Mouse (Mus musculus): ENCODE measurements around the gene Sirt2. TPM values are rescaled to one million over a fixed set of nuclear protein-coding genes. Genes with fewer than 3 reads are reported as not detected.

Sirt2 gene
- total RNA-seq, 4 experiments from 2014 or later: 129 to 157 (median 142) TPM

DNA sequence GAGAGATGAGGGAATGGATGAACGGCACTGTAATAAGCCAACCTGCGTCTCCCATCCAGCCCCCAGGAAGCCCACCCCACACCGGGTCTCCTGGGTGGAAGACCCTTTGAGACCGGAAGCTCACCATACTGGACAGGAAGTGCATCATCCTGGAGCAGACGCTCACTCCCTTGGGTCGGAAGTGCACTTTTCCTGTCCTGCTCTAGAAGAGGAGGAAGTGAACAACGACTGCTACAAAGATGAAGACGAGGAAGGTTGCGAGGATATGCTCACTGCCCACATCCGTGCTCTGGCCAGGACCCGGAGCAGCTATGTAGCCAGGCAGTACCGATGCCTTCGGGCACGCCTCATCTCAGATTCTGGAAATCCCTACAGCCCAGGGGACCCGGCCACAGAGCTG lies 29.3 kb downstream of the Sirt2 start:
- no peak for DNase-seq (ENCODE audit: low spot score in 2 of 2)

DNA sequence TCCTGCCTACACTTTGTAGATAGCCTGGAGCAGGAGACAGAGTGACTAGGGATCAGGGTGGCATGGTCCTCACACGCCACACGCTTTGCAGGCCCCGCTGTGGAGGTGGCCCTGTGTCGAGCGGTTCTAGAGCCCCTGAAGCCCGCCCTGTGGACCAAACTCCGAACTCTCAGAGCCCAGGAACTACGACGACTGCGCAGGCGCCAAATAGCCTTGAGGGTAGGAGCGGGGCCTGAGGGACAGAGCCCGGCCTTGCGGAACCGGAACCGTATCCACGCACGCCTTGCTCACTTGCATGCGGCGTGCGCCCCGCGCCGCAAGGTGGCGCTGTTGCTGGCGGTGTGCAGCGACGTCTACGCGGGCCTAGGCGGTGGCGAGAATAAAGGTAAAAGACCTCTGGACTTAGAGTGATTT lies 30.0 kb downstream of the Sirt2 start:
- DNase-seq (ENCODE audit: low spot score in 2 of 2): peak in 1 of 2 experiments; percentile 76

DNA sequence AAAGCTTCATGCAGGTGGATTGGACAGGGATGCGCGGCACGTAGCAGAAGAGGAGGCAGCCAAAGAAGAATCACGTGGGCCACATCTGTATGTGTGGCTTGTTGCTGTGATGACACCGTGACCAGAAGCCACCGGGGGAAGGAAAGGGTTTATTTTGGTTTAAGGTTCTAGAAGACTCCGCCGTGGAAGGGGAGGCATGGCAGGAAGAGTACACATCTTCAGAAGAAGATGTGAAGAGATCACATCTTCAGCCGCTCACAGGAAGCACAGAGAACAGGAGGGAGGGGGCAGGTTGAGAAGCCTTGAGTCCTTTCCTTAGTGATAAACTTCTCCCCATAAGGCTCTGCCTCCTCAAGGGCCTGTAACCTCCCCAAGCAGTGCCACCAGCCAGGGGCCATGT lies 33.5 kb downstream of the Sirt2 start:
- DNase-seq (ENCODE audit: low spot score in 2 of 2): no peak

DNA sequence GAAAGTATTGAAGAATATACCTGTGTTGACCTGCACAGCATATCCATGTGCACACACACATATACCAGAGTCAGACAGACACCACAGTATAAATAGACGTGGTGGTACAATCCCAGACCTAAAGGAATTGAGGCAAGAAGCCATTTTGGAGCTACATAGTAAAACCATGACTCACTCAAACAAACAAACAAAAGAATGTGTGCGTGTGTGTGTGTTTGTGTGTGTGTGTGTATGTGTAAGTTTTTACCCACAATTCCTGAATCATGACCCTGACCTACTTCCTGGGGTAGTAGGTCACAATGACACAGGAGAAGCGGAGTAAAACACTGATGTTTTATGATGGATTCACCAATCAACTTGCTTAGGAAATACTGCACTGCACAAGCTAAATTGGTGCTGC lies 34.9 kb downstream of the Sirt2 start:
- no peak for DNase-seq (ENCODE audit: low spot score in 2 of 2)

DNA sequence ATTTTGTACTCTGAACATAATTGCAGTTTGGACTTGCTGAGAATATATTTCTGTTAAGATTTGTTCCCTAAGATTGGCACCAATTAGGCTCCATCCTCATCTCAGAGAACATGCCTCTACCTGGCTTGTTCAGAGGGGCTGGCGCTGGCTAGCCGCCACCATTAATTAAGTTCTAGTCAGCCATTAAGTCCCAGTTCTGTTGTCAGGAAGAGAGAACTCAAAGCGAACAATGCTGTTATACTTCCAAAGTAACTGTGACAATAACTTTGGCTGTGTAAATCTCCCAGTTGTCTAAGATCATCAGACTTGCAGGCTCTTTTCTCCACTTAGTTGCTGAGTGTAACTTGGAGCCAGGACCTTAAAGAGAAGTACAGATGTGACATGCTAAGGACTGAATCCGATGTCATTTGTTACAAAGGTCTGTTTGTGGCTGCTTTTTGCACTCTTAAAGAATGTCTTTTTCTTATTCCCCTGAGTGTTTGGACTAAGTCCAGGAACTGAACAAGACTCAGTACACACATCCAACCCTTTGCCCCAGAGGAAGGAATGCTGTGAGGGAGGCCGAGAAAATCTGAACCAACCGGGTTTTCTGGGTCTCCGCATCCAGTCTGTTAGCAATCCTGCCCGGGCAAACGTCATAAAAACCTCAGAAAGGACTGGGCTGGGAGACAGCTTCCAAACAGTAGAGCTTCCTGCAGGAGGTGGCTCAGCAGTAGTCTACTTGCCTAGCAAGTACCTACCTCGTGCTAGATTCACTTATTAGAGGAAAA lies 35.6 kb downstream of the Sirt2 start:
- DNase-seq (ENCODE audit: low spot score in 2 of 2): no peak

DNA sequence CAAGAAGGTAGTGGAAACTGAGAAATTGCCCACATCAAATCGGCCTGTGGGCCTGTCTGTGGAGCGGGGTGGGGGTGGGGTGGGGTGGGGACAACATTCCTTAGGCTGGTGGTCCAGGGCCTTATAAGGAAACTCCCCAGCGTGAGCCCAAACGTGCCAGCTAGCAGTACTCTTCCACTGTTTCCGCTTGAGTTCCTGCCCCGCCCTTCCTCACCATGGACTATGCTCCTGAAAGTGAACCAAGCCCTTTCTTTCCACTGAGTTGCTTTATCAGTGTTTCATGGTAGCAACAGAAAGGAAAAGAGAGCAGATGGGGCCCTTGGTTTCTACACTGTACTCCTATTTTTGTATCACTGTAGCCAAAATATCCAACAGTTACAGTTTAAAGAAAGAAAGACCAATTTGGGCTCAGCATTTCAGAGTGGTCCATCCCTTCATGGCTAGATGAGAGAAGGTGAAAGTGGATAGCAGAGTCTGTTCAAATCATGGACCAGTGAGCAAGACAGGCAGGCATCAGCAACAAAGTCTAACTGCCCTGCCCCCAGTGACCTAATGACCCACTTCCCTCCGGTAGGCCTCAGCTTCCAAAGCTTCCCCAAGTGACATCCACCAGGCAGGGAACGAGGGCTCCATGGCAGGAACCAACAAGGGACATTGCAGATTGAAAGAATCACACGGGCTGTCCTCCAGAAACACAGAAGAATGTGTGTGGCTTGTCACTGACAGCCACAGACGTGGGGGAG lies 36.5 kb downstream of the Sirt2 start:
- no peak for DNase-seq (ENCODE audit: low spot score in 2 of 2)

DNA sequence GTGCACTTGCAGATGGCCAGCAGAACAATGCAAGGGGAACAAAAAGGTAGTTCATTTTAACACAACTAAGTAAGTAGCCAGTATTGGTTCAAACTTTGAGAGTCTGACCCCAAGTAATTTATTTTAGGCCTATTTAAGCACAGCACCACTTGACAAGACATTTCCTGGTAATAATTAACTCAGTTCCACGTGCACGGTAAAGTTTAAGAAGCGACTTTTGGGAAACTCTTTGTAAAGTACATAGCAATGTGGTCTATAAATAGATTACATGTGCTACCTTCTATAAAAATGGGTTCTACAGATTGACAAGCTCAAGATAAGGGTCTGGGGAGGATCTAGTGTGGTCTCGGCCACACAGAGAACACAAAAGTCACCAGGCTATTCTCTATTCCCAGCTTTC lies 37.2 kb downstream of the Sirt2 start:
- no peak for DNase-seq (ENCODE audit: low spot score in 2 of 2)

DNA sequence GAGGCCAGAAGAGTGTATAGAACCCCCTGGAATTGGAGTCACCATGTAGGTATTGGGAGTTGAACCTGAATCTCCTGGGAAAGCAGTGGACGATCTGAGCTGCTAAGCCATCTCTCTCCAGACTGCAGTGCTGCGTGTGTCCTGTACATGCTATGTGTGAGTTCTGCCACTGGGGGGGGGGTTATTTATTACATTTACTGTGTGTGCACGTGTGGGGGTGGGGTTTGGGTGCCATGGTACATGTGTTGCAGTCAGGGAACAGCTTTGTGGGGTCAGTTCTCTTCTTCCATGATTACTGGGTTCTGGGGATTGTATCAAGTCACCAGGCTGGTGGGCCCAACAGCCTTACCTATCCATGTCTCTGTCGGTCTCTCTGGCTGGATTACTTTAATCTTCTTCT lies 40.3 kb downstream of the Sirt2 start:
- DNase-seq (ENCODE audit: low spot score in 2 of 2): no peak

DNA sequence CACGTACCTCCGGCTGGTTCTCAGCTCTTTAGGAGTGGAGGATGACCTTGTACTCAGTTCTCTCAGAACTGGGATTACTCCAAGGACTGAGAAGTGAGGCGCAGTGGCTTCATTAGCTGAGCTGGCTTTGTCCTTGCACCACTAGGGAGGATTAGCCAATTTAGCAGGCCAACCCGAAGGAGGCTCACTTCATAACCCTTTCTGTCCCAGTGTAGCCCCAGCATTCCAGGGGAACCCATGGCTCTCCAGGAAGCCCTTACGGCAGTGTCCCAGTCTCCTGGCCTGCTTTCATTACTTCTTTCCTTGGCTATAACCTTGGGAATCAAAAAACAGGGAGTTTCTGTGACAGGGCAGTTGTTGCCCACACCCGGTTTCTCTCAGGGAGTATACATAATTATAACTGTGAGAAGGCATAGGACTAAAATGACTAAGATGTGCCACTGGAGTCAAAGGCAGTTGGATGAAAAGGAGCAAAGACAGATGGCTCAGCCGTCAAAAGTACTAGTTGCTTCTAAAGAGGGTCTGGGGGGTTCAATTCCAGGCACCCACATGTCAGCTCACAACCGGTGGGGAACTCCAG lies 41.2 kb downstream of the Sirt2 start:
- no peak for DNase-seq (ENCODE audit: low spot score in 2 of 2)

DNA sequence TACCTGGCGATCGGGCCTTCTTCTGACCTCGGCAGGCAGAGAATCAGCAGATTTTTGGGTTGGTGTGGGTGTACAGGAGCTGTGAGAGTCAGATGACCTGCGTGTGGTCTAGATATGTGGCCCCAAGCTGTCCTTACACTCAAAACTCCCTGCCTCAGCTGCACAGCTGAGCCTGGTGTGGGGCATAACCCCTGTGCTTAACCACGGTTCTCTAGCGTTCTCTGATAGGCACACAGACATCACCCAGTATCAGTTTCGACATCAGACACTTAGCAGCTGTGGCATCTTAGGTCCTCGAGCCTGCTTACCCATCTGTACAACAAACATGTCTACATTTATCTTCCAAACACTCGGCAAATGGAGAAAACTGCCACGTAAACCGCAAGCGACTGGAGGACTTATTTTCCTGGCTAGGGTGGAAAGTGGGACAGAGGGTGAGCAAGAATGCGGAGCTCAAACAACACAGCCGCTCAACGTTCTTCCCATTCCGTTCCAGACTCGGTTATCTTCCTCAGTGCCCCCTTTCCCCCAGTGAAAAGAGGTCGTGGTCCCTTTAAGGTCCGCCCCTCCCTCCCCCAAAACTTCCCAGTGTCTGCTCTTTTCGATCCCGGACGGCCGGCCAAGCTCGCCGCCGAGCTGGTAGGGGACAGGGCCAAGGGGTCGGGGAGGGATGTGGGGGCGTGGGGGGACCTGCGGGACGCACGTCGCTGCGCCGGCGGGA lies 41.8 kb downstream of the Sirt2 start, which contains the start of gene Hnrnpl:
Hnrnpl (plus strand) TSS at position 321 of the 721 bp plus-strand sequence.
- no peak for DNase-seq (ENCODE audit: low spot score in 2 of 2)

DNA sequence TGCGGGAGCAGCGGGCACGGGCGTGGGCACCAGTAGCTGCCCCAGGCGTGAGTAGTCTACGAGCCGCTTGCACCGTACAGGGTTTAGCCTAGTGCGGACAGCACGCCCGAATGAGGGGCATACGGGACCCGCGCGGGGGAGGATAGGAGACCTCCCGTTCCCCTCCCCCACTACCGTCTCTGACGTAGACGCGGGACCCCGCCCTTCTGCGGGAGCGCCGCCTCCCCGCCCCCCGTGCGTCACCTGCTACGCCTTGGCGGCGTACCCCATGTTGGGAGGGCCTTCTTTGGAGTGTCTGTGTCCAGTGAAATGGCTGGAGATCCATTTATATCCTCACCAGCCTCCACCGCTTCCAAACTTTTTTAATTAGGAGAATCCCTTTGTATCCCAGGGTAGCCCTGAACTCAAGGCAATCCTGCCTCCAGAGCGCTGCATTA lies 42.4 kb downstream of the Sirt2 start:
- DNase-seq (ENCODE audit: low spot score in 2 of 2): peak; percentile 91 to 94

DNA sequence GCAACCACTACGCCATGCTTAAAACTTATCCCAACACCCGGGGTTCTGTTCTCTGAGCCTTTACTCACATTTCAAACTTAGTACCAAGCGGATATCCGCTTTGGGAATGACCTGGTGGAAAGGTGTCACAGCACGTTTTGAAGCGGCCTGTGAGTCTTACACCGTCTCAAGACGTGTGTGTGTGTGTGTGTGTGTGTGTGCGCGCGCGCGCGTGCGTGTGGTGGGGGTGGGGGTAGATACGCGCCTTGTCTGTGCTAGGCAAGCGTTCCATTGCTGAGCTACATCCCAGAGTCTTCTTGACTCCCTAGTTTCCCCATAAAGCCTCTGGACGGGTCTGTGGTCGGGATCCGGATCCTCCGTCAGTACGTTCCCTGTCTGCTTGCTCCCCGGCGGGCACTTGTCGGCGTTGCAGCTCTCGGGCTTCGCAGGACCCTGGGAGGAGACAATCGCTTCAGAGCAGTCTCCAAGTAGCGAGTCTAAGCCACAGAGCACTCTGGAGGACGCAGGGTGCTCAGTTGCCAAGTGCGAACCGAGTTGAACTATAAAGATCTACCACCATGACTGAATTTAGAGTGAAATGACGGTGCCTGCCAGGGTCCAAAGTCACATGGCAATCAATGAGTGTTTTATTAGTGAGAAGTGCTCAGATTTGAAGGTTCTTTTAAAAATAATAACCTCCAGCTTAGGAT lies 43.0 kb downstream of the Sirt2 start:
- peak in 1 of 2 experiments; percentile 57 for DNase-seq (ENCODE audit: low spot score in 2 of 2)

DNA sequence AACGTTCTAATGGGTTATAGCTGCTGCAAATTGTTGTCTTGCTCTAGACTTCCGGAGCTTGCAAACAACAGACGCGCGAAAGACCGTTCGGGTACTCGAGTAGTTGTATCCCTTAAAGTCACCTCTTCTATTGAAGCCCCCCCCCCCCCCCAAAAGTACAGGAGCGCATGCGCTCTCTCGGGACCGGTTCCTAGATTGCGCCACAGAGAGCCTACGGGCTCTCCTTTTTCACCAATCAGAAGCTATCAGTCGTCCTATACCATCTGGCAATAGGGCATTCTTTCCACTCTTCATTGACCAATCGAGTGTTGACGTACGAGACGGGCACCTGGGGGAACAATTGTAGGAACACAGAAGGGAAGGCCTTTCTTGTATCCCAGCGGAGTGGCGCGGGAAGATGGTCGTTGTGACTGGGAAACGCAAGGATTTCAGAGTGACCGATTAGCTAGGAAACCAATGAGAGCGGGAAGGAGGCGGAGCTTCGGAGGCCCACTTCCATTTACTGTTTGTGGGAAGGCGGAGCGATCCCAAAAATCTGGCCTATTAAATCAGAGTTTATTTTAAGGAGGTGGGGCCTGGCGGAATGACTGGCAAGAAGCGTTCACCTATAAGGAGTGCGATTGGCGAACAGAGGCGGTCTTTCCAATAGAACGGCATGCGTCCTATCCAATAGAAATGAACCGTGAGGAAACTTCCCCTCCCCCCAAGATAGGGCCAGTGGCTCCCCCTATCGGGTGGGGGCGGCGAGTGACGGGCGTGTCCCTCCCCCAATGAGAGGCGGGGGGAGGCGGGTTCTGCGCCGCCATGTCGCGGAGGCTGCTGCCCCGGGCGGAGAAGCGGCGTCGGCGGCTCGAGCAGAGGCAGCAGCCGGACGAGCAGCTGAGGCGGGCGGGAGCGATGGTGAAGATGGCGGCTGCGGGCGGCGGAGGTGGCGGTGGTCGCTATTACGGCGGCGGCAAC lies 43.9 kb downstream of the Sirt2 start:
- peak; percentile 99 for DNase-seq (ENCODE audit: low spot score in 2 of 2)

DNA sequence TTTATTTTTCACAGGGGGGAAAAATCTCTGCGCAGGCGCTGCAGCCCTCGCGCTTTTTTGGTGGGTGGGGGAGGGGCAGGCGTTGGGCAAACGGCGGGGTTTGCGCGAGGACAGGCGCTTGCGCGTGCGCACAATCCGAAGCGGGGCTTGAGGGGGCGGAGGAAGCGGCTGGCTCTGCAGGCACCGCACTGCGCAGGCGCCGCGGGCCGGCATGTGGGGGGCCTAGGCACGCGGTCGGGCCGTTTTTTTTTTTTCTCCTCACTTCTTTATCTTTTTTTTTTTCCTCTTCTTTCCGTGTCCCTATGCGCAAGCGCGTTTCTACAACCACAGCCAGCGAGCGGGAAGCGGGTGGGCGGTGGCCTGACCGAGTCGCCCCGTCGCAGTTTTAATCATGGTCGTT lies 44.7 kb downstream of the Sirt2 start:
- peak; percentile 79 to 85 for DNase-seq (ENCODE audit: low spot score in 2 of 2)

DNA sequence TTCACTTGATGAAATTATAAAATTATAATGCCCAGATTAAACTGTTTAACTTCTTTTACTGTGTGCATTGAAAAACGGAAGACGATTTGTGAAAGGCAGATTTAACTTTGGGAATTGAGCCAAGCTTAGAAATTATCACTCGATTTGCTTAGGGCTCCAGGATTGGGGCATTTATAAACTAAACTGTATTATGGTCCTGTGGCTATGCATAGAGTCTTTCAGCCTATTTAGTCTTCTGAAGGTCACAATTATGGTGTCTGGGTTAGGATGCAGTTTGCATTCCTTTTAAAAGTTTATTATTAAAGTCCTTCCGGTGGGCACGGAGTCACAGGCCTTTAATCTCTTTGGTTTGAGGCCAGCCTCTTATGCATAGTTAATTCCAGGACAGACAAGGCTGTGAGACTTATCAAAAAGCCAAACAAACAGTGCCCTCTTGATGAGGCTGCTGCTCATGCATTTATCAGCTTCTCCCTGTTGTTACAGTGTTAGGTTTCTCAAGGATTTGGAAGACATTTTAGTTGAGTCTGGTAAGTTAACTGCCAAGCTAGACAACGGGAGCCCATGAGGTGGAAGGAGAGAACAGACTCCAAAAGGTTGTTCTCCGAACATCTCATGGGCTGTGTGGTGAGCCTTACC lies 45.2 kb downstream of the Sirt2 start:
- no peak for DNase-seq (ENCODE audit: low spot score in 2 of 2)

DNA sequence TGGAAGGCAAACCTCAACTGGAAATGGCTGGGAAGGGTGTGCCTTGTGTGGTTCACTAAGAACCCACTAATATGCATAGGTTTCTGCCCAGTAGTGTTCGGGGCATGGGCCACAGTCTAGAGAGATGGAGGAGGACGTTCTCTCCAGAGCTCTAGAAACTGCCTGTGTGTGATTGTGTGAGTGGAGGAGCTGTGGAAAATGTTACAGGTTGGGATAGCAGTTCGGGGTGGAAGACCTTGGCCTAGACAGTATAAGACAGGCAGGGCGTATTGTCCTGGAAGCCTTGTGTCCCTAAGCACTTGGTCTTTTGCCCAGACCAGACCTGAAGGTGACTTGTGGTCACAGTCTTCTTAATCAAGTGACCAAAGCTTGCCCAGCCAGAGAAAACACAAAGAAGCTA lies 45.9 kb downstream of the Sirt2 start:
- no peak for DNase-seq (ENCODE audit: low spot score in 2 of 2)

DNA sequence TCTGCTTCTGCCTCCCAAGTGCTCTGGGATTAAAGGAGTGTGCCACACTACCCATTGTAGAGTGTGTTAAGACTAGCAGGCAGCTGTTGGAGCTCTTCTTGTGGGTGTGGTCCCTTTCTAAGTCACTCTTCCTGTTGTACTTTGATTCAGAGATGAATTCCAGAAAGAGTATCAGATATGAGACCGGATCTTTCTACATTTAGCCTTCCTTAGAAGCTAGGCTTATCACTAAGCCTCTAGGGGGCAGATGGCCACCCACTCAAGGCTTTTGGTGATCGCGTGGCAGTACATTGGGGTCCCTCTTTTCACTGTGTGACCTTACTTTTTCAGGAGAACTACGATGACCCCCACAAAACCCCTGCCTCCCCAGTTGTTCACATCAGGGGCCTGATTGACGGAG lies 46.4 kb downstream of the Sirt2 start:
- no peak for DNase-seq (ENCODE audit: low spot score in 2 of 2)

DNA sequence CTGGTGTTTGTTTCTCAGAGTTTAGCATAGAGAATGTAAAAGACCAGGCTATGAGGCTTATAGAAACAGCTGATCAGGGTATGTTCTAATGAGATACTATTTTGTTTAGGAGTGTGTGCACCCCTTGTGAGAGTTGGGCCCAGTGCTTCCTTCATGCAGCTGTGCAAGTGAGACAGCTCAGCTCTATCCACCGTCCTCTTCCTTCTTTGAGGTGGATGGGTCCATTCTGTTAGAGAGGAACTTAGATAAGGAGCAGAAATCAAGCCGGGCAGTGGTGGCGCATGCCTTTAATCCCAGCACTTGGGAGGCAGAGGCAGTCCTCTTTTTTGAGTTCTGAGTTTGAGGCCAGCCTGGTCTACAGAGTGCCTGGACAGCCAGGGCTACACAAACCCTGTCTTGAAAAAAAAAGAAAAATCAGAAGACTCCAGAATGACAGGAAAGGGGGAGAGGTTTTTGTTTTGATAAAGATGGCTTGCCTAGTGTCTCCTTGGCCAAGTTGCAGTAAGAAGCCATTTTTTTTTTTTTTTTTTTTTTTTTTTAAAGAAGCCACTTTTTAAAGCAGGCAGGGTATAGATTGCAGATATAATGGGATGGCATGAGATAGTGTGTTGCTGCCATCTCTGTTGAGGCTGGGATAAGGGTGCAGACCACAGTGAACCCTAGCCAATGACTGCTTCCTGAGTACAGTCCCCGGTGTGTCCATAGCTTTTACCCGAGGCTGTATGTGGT lies 47.9 kb downstream of the Sirt2 start:
- DNase-seq (ENCODE audit: low spot score in 2 of 2): no peak

DNA sequence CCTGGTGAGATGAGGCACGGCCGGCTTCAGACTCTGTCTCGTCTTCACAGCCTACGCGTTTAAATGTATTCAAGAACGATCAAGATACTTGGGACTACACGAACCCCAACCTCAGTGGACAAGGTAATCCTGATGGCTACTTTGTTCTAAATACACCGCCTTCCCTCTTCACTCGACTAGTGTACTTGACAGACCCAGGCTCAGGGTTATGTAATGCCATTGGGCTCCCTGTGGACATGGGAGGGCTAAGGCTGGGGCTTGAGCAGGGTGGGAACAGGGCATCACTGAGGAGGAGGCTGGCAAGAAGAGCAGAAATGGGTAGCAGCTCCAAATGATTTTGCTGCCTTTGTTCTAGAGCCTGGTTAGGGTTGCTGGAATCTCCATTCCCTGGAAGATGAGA lies 48.7 kb downstream of the Sirt2 start:
- no peak for DNase-seq (ENCODE audit: low spot score in 2 of 2)

Data from layer of hippocampus, adult 8-10 months (tissue).